Mouse (Mus musculus): ENCODE data around the gene Pla2g7.
A peak's percentile ranks its signal among the peaks of the same experiment; 100 is the strongest.

Pla2g7 gene

DNA sequence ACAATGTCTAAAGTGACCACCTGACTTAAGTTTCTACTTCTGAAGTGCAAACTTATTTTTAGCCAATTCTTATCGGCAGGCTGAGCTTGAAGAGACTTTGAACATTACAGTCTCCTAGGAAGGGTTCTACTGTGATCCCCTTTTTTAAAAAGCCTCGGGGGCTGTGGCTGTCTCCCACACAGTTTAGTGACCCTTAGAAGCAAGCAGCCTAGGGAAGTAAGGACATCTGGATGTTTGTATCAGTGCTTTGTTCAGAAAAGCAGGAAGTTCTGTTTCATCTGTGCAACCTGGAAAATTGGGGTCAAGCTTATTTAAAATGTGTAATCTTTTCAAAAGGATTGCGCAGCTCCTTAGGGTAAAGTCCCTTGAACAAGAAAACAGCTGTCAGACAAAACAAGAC, 12.6 kb downstream of the Pla2g7 start:
- DNase-seq (ENCODE audit: low spot score in 2 of 2), result no peak

DNA sequence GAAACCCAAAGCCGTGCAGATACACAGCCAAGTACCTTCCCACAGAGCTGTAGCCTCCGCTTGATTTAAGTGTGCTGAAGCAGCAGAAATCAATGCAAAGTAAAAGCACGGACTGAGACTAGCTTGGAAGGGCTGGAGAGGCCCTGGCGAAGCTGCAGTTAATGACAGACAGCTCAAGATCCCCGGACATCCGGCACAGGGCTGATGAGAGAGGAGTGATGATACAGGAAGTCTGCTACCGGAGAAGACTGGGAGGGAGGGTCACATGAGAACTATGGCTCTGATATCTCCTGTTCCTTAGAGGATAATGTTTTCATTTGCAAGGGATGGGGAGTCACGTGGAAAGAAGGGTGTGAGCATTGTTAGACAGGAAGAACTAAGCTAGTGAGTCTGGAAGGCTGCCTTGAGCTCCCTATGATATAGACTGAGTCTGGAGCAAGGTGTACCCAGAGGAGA, 13.1 kb downstream of the Pla2g7 start:
- peak; percentile 12 to 13 for DNase-seq (ENCODE audit: low spot score in 2 of 2)

DNA sequence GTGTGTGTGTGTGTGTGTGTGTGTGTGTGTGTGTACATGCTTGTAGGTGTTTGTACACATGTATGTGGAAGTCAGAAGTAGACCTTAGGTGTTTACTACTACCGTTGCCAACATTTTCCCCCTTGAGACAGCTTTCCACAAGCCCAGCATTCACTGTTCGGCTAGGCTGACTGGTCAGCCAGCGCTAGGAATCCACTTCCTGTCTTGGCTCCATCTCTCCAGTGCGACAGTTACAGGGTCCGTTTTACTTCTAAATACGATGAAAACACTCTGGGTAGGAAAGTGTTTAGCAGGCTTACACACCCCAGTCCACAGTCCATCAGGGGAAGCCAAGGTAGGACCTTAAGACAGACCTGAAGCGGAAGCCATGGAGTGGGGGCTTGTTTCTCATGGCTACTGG, 16.9 kb downstream of the Pla2g7 start:
- DNase-seq (ENCODE audit: low spot score in 2 of 2), result no peak

DNA sequence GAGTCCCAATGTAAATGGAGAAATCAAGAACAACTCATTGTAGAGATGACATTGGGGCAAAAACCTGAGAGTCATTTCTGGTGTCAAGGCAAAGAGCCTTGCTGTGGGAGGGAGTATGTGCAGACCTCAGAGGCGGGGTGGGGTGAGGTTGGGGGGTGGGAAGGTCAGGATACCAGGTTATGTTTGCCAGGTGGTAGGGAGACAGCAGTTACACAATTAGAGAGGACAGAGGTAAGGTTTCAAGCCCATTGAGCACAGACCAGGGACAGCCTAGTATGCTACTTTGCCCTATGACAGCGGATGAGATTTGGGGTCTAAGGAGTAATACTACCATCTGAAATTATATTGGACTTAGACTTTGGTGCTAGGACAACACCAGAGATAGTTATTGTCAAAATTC, 19.4 kb downstream of the Pla2g7 start:
- no peak for DNase-seq (ENCODE audit: low spot score in 2 of 2)

DNA sequence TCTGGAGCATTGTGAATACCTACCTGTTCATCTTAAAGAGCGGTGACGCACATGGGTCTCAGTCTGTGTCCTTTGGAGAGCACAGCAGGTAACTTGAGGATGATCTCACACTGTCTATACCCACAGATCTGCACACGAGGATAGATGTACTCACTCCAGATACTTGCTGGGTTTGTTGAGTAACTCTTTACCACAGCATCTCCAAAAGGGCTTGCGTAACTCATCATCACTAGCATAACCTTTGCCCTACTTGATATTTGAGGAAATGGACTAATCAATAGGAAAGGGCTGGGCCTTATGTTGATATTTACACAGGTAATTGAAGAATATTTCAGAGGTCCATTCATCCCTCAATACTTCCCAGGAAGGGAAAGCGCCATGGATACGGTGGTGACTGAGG, 21.9 kb downstream of the Pla2g7 start:
- DNase-seq (ENCODE audit: low spot score in 2 of 2), result no peak

DNA sequence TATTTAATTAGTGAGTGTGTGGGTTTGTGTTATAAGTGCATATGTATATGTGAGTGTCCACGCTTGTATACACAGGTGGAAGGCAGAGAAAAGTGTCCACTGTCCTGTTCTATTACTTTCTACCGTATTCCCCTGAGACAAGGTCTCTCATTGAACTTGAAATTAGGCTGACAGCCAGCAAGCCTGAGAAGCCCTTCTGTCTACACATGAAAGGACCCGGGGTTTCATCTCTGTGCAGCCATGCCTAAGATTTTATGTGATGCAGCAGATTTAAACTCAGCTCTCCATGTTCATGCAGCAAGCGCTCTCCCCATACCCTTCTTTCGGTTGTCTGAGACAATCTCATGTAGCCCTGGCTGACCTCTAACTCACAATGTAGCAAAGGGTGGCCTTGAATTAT, 22.6 kb downstream of the Pla2g7 start:
- DNase-seq (ENCODE audit: low spot score in 2 of 2), result no peak

DNA sequence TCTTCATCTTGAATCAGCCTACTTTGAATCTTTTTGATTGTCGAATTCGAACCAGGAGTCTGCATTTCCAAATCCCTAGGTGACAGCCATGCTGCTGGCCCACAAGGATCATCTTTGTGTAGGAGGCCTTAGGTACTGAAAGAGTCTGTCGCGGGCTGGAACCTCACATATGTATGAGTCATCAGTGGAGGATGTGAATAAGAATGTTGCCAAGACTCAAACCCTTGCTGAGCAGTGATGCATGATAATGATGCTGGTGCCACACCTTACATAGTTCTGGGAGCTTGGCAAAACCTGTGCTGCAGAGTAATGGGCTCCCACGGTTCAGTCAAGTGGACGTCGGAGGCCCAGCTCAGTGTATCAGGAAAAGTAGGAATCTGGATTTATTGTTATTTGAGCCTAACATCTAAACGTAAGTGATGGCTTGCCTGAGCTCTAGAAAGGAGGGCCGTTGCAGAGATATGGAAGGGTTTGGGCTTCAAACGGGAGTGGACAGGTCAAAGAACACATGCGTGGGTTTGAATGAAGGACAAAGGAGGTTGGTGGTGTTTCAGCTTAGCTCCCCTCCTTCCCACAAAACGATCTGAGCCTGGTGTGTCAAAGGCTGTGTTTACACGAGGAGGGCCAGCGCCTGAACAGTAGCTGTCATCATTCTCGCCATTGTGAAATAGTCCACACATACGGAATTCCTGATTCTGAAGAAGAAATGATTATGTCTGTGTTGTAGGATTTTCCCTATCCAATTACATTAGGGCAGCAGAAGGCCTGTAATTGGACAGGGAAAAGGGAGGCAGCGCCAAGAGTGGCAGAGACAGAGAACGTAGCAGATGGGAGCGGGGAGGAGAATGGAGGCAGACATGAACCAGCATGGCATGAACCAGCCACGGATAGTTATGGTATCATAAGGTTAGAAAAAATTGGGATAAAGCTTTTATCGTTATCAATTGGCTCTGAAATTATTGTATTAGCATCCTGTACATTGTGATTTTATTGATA, 24.7 kb downstream of the Pla2g7 start:
- DNase-seq (ENCODE audit: low spot score in 2 of 2), result peak; percentile 20 to 51

DNA sequence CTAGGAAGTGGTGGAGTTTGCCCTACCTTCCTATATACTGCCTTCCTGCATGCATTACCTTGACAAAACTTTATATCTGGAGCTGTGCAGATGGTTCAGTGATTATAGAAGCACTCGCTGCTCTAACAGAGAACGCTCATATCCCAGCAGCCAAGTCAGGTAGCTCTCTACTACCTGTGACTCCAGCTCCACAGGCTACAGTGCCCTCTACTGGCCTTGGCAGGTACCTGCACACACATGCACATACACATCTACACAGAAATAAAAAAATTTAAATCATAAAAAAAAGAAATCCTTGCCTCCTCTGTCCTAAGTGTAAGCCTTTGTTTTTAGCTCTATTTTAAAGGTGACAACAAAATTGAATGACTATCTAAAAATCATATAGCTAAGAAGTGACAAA, 29.8 kb downstream of the Pla2g7 start:
- DNase-seq (ENCODE audit: low spot score in 2 of 2), result no peak

DNA sequence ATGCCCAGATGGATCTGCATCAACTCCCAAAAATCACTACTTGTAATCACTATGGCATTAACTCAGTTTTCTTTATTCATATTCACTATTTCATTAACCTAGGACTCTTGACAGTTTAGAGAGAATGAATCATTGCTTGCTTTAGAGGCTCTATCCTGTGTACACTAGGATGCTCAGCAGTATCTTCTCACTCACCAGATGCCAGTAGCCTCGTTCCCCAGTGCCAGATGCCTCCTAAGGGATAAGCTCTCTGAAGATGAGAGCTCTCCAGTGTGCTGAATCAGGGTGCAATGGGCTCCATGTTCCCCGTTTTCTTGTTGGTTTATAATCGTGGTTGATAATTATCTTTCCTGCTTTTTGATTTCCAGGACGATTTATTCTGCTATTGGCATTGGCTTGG, 30.8 kb downstream of the Pla2g7 start:
- DNase-seq (ENCODE audit: low spot score in 2 of 2), result peak in 1 of 2 experiments; percentile 11

DNA sequence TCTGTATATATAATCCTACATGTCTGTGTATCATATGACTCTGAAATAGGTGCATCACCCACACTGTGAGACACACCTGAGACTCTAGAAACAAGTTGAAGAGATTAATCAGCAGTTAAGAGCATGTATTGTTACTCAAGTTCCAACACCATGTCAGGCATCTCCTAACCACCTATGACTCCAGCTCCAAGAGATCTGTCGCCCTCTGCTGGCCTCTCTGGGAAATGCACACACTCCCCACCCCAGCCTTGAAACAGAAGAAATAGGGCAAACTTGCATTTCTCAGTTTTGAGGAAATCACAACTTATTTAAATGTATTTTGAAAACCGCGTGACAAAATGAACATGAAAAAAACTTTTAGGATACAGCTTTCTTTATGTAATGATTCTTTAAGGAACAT, 38.8 kb downstream of the Pla2g7 start:
- DNase-seq (ENCODE audit: low spot score in 2 of 2), result peak; percentile 67

DNA sequence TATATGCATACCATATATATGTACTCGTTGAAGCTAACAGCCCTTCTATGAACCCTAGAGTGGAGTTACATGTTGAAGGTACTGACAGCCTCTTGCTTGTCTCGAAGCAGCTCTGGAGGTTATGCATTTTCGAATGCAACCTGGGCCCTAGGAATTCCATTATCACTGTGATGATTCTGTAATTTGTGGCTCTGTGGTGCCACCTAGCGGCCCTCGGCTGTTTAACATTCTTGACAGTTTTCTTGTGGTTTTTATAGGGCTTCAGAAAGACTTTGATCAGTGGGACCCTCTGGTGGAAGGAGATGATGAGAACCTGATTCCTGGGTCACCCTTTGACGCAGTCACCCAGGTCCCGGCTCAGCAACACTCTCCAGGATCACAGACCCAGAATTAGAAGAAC, 43.7 kb downstream of the Pla2g7 start:
- DNase-seq (ENCODE audit: low spot score in 2 of 2), result peak; percentile 53 to 69

DNA sequence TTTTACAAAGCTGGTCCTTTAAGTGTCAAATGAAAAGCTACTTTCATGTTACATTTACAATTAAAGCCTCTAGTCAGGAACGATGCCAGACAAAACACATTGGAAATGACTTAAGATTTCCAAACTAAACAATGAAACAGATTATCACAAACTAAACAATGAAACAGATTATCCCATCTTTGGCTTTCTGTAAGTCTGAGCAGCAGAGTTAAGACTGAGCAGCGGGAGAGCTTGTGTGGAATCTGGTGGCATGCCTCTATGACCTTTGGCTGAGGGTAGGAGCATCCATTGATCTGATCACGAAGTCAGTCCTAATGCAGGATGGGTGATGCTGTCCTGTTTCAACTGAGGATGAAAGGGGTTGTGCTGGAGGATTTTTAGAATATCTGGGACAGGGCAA, 44.3 kb downstream of the Pla2g7 start:
- no peak for DNase-seq (ENCODE audit: low spot score in 2 of 2)

DNA sequence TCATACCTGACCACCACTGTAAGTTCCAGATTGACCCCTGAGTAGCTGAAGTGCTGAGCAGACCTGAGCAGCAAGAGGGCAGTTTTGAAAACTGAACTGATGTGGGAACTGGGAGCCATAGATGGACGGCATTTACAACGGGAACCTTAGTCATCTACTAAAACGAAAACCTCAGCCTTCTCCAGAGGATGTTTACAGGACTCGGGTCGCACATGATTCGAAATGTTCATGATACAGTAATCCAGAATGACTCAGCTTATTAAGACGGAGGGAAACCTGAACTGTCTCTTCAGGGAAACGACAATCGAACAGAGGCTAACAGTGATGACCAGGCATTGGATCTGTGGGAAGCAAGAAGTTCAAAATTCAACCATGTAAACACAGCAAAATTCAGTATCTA, 51.3 kb downstream of the Pla2g7 start:
- no peak for DNase-seq (ENCODE audit: low spot score in 2 of 2)

DNA sequence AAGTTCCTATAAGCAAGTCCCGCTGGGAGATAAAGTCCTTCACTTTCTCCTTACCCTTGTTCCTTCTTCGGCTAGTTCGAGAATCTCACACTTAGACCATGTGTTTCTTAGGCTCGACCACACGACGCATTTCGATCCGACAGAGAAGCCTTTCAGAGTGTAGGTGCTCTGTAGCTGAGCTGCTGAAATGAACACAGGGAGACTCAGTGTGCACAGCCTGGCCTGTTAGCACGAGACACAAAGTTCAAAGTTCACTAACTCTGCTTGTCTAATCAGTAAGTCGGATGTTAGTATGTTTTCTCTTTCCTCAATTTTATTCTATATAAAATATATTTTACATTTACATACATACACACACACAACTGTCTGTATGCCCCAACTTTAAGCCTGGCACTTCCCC, 54.2 kb downstream of the Pla2g7 start:
- DNase-seq (ENCODE audit: low spot score in 2 of 2), result no peak

DNA sequence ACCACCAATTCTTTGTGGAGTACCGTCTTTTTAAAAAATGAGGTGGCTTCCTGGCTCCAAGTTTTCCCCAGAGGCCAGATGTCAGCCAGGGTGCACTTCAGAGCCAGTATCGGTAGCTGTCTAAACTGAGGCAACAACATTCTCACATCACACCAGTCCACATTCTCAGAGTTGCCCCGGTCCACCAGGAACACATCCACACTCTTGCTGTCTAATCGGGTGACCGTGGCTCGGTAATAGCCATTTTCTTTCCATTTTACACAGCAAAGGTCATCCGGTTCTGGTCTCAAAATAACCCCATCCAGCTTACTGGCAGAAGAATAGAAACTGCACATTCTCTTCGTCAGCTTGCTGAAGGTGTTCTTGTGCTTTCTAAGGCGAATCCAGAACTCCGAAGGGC, 60.3 kb downstream of the Pla2g7 start:
- DNase-seq (ENCODE audit: low spot score in 2 of 2), result no peak

DNA sequence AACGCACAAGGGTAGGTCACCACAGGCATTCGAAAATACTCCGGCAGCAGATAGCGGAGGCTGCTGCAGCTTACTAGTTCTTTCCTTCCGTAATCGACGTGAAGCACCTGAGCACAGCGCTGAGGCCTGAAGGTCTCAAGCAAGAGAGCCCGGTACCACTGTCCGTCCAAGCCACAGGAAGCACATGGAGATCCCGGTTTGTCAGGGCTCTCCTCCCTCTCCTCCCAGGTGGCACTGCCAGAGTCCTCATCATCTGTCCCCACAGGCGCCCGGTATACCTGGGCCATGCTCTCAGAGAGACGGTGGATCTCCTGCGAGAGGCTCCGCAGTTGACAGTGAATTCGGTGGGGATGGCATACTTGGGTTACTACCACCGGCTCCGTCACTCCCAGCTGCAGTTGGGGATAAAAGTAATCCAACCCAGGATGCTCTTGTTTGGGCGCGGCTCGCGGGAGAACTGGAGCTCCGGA, 61.2 kb downstream of the Pla2g7 start:
- no peak for DNase-seq (ENCODE audit: low spot score in 2 of 2)

DNA sequence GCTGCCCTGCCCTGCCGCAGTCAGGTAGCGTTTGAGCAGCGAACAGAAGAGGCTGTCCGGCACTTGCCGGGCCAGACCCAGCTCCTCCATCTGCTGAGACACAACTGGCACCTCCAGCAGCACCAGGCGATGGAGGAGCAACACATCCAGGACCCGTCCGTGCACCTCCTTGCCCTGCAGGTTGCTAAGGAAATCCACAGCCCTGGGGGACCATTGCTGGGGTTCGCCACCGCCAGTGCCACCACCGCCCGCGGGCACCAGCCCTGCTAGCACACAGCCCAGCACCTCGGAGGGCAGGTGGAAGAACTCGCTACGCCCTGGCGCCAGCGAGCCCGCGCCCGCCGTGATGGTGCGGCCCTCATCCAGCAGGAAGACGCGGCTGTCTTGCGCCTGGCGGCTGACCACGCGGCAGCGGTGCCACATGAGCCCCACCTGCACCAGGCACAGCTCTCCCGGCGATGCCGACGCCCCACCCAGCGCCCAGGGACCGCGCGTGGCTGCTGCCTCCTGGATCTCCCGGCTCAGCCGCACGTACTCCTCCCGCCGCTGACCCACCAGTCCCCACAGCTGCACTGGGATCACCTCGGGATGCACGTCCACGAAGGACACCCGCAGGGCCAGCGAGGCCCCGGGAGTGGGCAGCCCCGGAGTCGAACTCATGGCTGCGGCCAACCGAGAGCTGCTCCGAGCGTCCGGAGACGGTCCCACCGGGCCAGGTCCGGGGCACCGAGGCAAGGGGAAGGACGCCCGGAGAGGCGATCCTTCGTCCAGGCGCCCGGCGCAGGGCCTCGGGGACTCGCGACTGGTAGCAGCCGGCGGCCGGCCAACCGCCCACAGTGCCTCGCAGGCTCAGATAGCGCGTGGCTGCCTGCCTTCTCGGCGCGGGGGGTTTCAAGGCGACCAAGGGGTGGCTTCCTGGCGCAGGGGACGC, 61.9 kb downstream of the Pla2g7 start, which contains the start of gene Tdrd6:
TSS of gene Tdrd6 (minus strand) at position 804 of the 931 bp plus-strand sequence.
- DNase-seq (ENCODE audit: low spot score in 2 of 2), result no peak

DNA sequence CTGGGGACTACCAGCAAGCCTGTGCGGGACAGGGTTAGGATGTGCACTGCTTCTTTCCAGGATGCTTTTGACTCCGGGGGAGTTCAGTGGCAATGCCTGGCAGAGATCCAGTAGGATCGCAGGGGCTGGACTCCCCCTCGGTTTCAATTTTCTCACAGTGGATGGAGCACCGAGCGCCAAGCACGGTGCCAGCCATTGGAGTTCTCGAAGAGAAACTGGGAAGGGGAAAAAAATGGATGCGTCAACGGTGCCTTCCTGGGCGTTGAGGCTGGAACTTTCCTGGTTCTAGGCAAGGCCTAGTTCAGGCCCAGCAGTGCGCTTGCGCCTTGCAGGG, 62.5 kb downstream of the Pla2g7 start:
- DNase-seq (ENCODE audit: low spot score in 2 of 2), result no peak

DNA sequence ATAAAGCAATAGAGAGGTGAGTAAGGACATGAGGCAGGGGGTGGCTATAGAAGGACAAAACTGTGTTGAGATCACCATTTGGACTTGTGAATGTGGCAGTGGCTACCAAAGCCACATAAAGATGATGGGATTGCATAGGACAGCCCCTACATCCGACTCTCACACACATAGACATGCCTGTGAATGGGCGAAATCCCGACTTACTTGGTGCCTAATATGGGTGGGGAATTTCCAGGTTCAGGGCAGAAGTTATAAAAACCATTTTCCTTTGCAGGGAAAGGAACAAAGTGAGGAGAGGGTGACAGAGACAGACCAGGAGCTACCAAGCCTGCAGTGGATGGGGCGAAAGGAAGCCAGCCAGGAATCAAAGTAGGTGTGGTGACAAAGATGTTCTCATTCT, 69.2 kb downstream of the Pla2g7 start:
- no peak for DNase-seq (ENCODE audit: low spot score in 2 of 2)

DNA sequence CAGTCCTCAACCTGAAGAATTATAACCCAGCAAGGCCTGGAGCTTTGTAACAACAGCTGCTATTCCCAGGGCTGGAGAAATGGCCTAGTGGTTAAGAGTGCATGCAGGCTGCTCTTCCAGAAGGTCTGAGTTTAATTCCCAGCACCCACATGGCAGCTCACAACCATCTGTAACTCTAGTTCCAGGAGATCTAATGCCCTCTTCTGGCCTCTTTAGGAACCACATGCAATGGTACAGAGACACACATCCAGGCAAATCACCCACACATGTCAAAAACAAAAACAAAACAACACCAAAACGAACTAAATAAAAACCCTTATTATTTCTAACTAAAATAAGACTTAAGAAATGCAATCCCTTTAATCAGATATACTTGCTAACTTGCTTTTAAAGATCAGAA, 72.9 kb downstream of the Pla2g7 start:
- no peak for DNase-seq (ENCODE audit: low spot score in 2 of 2)

DNA sequence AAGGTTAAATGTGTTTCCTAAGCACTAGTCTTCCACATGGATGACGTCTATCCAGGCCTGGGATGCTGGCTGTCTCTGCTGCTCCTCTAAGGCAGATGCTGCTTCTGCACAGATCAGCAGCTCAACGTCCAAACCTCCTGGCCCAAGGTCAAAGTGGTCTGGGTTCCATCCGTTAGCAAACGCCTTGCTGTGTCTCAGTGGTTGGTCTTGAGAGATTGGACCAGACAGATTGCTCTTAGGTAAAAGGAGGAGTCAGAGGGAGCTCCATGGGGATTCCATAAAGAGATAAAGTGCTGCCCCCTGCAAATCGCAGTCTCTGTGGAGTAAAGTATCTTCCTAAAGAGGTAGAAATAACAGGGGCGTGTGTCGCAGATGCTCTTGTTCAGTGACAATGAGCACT, 75.3 kb downstream of the Pla2g7 start:
- no peak for DNase-seq (ENCODE audit: low spot score in 2 of 2)

DNA sequence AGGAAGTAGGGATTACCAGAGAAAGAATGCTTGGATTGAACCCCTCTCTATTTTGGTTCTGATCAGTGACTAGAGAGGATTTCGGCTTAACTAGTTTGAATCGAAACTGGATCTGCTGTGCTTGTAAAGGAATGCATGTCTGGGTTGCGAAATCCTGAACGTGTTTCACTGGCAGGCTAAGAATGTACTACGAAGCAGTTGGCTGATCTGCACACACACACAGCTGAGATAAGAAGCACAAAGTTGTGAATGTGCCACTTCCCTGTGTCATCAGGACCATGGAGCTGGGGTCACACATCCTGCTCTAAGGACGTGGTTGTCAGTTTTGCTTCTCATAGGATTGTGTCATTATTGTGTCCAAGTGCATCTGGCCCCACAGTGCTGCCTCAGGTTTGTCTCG, 76.5 kb downstream of the Pla2g7 start:
- DNase-seq (ENCODE audit: low spot score in 2 of 2), result no peak

Data from frontal cortex, postnatal 36 days (tissue).